Comparison of ENCODE assay signal across 8 mouse cellular contexts in genomic region chrX:16894377-16895175, GRCm38 (mm10). TPM values are rescaled to one million over a fixed set of nuclear protein-coding genes. Genes with fewer than 3 reads are reported as not detected.
DNase-seq lines count a peak whose midpoint lies in the region; ATAC-seq lines count a peak whose summit lies in the region.
"Had no signal": no experiment of that assay in that cellular context is flagged by ENCODE, and none has a peak within 500 bp of the region (broad histone marks: within the 10 kb centered on the region; RNA-seq: fewer than 3 reads in every experiment).

No protein-coding gene starts in this region.

- no peak overlapping the region for H3K4me2 ChIP-seq in kidney, embryonic 14.5 days (replicated peaks; ENCODE audit: low read depth, low read length)
- H3K4me2 ChIP-seq in midbrain, embryonic 14.5 days (ENCODE audit: low read length) = no peak overlapping the region
- H3K4me2 ChIP-seq: heart, embryonic 13.5 days had no signal

- 45% methylated on average over 5 of the region's 5 CpGs for WGBS in kidney, embryonic 14.5 days
- WGBS in midbrain, embryonic 14.5 days = 31% methylated on average over 5 of the region's 5 CpGs

- no peaks in the 10 kb centered on the region for H3K9me3 ChIP-seq in kidney, embryonic 14.5 days (ENCODE audit: control insufficient read depth, low read length)
- H3K9me3 ChIP-seq in midbrain, embryonic 14.5 days (ENCODE audit: control insufficient read depth, low read length) = no peaks in the 10 kb centered on the region
- H3K9me3 ChIP-seq: heart, embryonic 13.5 days had no signal

- no peak overlapping the region for H3K9ac ChIP-seq in kidney, embryonic 14.5 days (ENCODE audit: low read depth, low read length)
- no peak overlapping the region for H3K9ac ChIP-seq in midbrain, embryonic 14.5 days (replicated peaks; ENCODE audit: low read length)
- H3K9ac ChIP-seq: heart, embryonic 13.5 days had no signal

- no peak overlapping the region for H3K27ac ChIP-seq in kidney, embryonic 14.5 days (ENCODE audit: low read depth, low read length)
- peak overlapping the region; percentile 49; the same call in 1 of the 2 replicates for H3K27ac ChIP-seq in midbrain, embryonic 14.5 days (replicated peaks; ENCODE audit: low read depth, low read length)
- H3K27ac ChIP-seq: heart, embryonic 13.5 days had no signal

- peak; percentile 13 for DNase-seq in right cerebral cortex, postnatal 4 days
- no peak for DNase-seq in right cerebral cortex, postnatal 14 days
- peak; percentile 59 for DNase-seq in cerebellum, adult 11-12 months
- peak; percentile 51 for DNase-seq in forelimb bud, embryonic 11.5 days (ENCODE audit: low read depth, low spot score)
- DNase-seq in midbrain, embryonic 14.5 days = peak; percentile 83
- DNase-seq in ovary, postnatal 10 days (ENCODE audit: low spot score) = no peak

- H3K36me3 ChIP-seq in kidney, embryonic 14.5 days (ENCODE audit: control insufficient read depth, insufficient read depth, low read length) = no peaks in the 10 kb centered on the region
- no peaks in the 10 kb centered on the region for H3K36me3 ChIP-seq in midbrain, embryonic 14.5 days (ENCODE audit: control insufficient read depth, insufficient read depth, low read length)
- H3K36me3 ChIP-seq: heart, embryonic 13.5 days had no signal

- H3K27me3 ChIP-seq in kidney, embryonic 14.5 days (ENCODE audit: control insufficient read depth, insufficient read depth, low read length) = no peaks in the 10 kb centered on the region
- H3K27me3 ChIP-seq in midbrain, embryonic 14.5 days (ENCODE audit: control insufficient read depth, insufficient read depth, low read length) = no peaks in the 10 kb centered on the region
- H3K27me3 ChIP-seq: heart, embryonic 13.5 days had no signal

- peak; percentile 81; the same call in 1 of the 2 replicates for ATAC-seq in kidney, embryonic 14.5 days (ENCODE audit: low FRiP score, low TSS enrichment)
- peak; percentile 91 for ATAC-seq in midbrain, embryonic 14.5 days (ENCODE audit: low FRiP score, low TSS enrichment)

- no peaks in the 10 kb centered on the region for H3K4me1 ChIP-seq in kidney, embryonic 14.5 days (ENCODE audit: control insufficient read depth, insufficient read depth, low read length)
- no peaks in the 10 kb centered on the region for H3K4me1 ChIP-seq in midbrain, embryonic 14.5 days (ENCODE audit: control insufficient read depth, insufficient read depth, low read length)
- H3K4me1 ChIP-seq: heart, embryonic 13.5 days had no signal

- H3K4me3 ChIP-seq in kidney, embryonic 14.5 days (ENCODE audit: low read length) = no peak overlapping the region
- H3K4me3 ChIP-seq in midbrain, embryonic 14.5 days (replicated peaks; ENCODE audit: low read depth, low read length) = no peak overlapping the region
- H3K4me3 ChIP-seq: heart, embryonic 13.5 days had no signal

RNA-seq across cellular contexts. Expression of gene Ndp, which starts 17.0 kb away (rescaled TPM):
- polyA plus RNA-seq in kidney, embryonic 14.5 days (2014; fragmentation: Nextera tagmentation; extraction: Ambion mirVana) = 2.1 and 2.5 TPM in 2 replicates
- polyA plus RNA-seq in midbrain, embryonic 14.5 days (2014; fragmentation: Nextera tagmentation; extraction: Ambion mirVana) = 9.4 and 10.2 TPM in 2 replicates

Comparison
In these comparisons a context has a peak if more than half of its experiments do, and no peak if none do; other contexts are left out.
1. DNase-seq: peak in right cerebral cortex, postnatal 4 days (single experiment), cerebellum, adult 11-12 months (single experiment), forelimb bud, embryonic 11.5 days (single experiment) and midbrain, embryonic 14.5 days (single experiment); none in right cerebral cortex, postnatal 14 days (single experiment) and ovary, postnatal 10 days (single experiment).